Mouse (Mus musculus) intestine, embryonic 15.5 days (tissue): ENCODE data around the gene Rasd1. TPM values are rescaled to one million over a fixed set of nuclear protein-coding genes. Genes with fewer than 3 reads are reported as not detected.

Source experiments
- ATAC-seq: fragments of 200-750 bp; cut with Nextera tagmentation; 2 replicates; pipeline ENCODE4 v1.8.0; 2017; ENCODE audit warnings: moderate TSS enrichment, moderate library complexity
- H3K27ac ChIP-seq: fragments of 300-500 bp; sonication (generic); 2 replicates; pipeline ENCODE4 v1.5.1; 2015; ENCODE audit warnings: mild to moderate bottlenecking, inconsistent platforms
- H3K27me3 ChIP-seq: fragments of 300-500 bp; sonication (generic); replicated peaks from 2 replicates; pipeline ENCODE4 v1.6.1; 2015; ENCODE audit warnings: inconsistent platforms
- H3K36me3 ChIP-seq: fragments of 300-500 bp; sonication (generic); 2 replicates; pipeline ENCODE4 v1.6.1; 2015; ENCODE audit warnings: inconsistent platforms
- H3K4me1 ChIP-seq: fragments of 300-500 bp; sonication (generic); replicated peaks from 2 replicates; pipeline ENCODE4 v1.6.1; 2015; ENCODE audit warnings: inconsistent platforms
- H3K4me2 ChIP-seq: fragments of 300-500 bp; sonication (generic); replicated peaks from 2 replicates; pipeline ENCODE4 v1.6.1; 2015; ENCODE audit warnings: mild to moderate bottlenecking, inconsistent platforms
- H3K4me3 ChIP-seq: fragments of 300-500 bp; sonication (generic); replicated peaks from 2 replicates; pipeline ENCODE4 v1.5.1; 2015; ENCODE audit warnings: inconsistent platforms
- H3K9ac ChIP-seq: fragments of 300-500 bp; sonication (generic); 2 replicates; pipeline ENCODE4 v1.6.1; 2015; ENCODE audit warnings: inconsistent platforms
- H3K9me3 ChIP-seq: fragments of 300-500 bp; sonication (generic); 2 replicates; pipeline ENCODE4 v1.6.1; 2016; ENCODE audit warnings: inconsistent platforms
- WGBS: fragments of 180-500 bp; shearing (Covaris S2); methylation state at CpG from one replicate; pipeline ENCODE4 v1.1.7; 2015; 5-methylcytosine and 5-hydroxymethylcytosine counted together
- polyA plus RNA-seq: library from polyadenylated mRNA; unstranded; fragments of >200 nt; fragmentation: Nextera tagmentation; extraction: Ambion mirVana; gene quantifications from 2 replicates; pipeline ENCODE4 v1.2.1, GENCODE M21; 2015

The Rasd1 gene
- polyA plus RNA-seq, 1 experiment from 2014 or later = 2.1 TPM

- WGBS = 57% methylated on average over 2 of the region's 2 CpGs
- no peak overlapping the region for H3K27ac ChIP-seq
- H3K27me3 ChIP-seq = no peaks in the 10 kb centered on the region
- ATAC-seq = no peak
- H3K36me3 ChIP-seq = no peaks in the 10 kb centered on the region
- no peak overlapping the region for H3K4me2 ChIP-seq
- H3K9ac ChIP-seq = no peak overlapping the region
- 0 out of 2 replicates have a peak, but pooled peaks cover under 1% of the 10 kb centered on the region for H3K4me1 ChIP-seq
- no peak overlapping the region for H3K4me3 ChIP-seq
- H3K9me3 ChIP-seq = no peaks in the 10 kb centered on the region
These were observed 6.9 kb upstream of the Rasd1 start for GRCm38 (mm10) chr11:59971691-59972090.

GRCm38 (mm10) chr11:59970780-59971179 lies 6.0 kb upstream of the Rasd1 start:
- H3K27me3 ChIP-seq = no peaks in the 10 kb centered on the region
- no peaks in the 10 kb centered on the region for H3K9me3 ChIP-seq
- ATAC-seq = no peak
- no peak overlapping the region for H3K27ac ChIP-seq
- H3K4me1 ChIP-seq = peaks cover 9% of the 10 kb centered on the region; the same call in 1 of the 2 replicates
- H3K9ac ChIP-seq = no peak overlapping the region
- H3K4me2 ChIP-seq = no peak overlapping the region
- H3K36me3 ChIP-seq = no peaks in the 10 kb centered on the region
- WGBS = 70% methylated on average over 5 of the region's 5 CpGs
- H3K4me3 ChIP-seq = no peak overlapping the region

GRCm38 (mm10) chr11:59967765-59968164 lies 3.0 kb upstream of the Rasd1 start:
- 85% methylated on average over 1 of the region's 1 CpGs for WGBS
- Histone ChIP-seq H3K27ac (no peak overlapping the region), H3K4me2 (no peak overlapping the region), H3K36me3 (no peaks in the 10 kb centered on the region; the same call in 1 of the 2 replicates), H3K4me3 (no peak overlapping the region), H3K4me1 (peaks cover 30% of the 10 kb centered on the region), H3K27me3 (peaks cover 10% of the 10 kb centered on the region), H3K9me3 (no peaks in the 10 kb centered on the region), H3K9ac (no peak overlapping the region)
- ATAC-seq = no peak

- no peak overlapping the region for H3K9ac ChIP-seq
- no peak for ATAC-seq
- peaks cover 13% of the 10 kb centered on the region for H3K27me3 ChIP-seq
- H3K4me3 ChIP-seq = no peak overlapping the region
- H3K27ac ChIP-seq = no peak overlapping the region
- peak overlapping the region; percentile 15; the same call in 1 of the 2 replicates for H3K4me2 ChIP-seq
- no peaks in the 10 kb centered on the region for H3K9me3 ChIP-seq
- WGBS = 28% methylated on average over 4 of the region's 4 CpGs
- peaks cover 30% of the 10 kb centered on the region for H3K4me1 ChIP-seq
- H3K36me3 ChIP-seq = peaks cover 7% of the 10 kb centered on the region; the same call in 1 of the 2 replicates
These were observed 1.3 kb upstream of the Rasd1 start for GRCm38 (mm10) chr11:59966102-59966483.

- no peaks in the 10 kb centered on the region for H3K9me3 ChIP-seq
- 12% methylated on average over 25 of the region's 25 CpGs for WGBS
- H3K27me3 ChIP-seq = peaks cover 13% of the 10 kb centered on the region
- H3K4me2 ChIP-seq = peak overlapping the region; percentile 98
- peak overlapping the region; percentile 49 for H3K4me3 ChIP-seq
- peak overlapping the region; percentile 55 for H3K9ac ChIP-seq
- peak overlapping the region; percentile 75 for H3K27ac ChIP-seq
- peaks cover 30% of the 10 kb centered on the region for H3K4me1 ChIP-seq
- peaks cover 13% of the 10 kb centered on the region for H3K36me3 ChIP-seq
- ATAC-seq = peak; percentile 84
These were observed 720 bp upstream of the Rasd1 start for GRCm38 (mm10) chr11:59965227-59966101.

GRCm38 (mm10) chr11:59964163-59964758 lies 483 bp downstream of the Rasd1 start:
- H3K27ac ChIP-seq = no peak overlapping the region

GRCm38 (mm10) chr11:59963364-59964162 lies 1.2 kb downstream of the Rasd1 start:
- peaks cover 13% of the 10 kb centered on the region for H3K27me3 ChIP-seq
- peaks cover 14% of the 10 kb centered on the region for H3K36me3 ChIP-seq
- H3K4me1 ChIP-seq = peaks cover 30% of the 10 kb centered on the region
- no peak overlapping the region for H3K27ac ChIP-seq
- no peak for ATAC-seq
- peak overlapping the region; percentile 55 for H3K9ac ChIP-seq
- H3K4me3 ChIP-seq = peak overlapping the region; percentile 49
- peak overlapping the region; percentile 98 for H3K4me2 ChIP-seq
- H3K9me3 ChIP-seq = no peaks in the 10 kb centered on the region
- 12% methylated on average over 34 of the region's 34 CpGs for WGBS

More at GRCm38 (mm10) chr11:59964163-59964758, 483 bp downstream of the Rasd1 start:
- Histone ChIP-seq H3K27me3 (peaks cover 13% of the 10 kb centered on the region), H3K9me3 (no peaks in the 10 kb centered on the region), H3K9ac (peak overlapping the region; percentile 55), H3K4me1 (peaks cover 30% of the 10 kb centered on the region), H3K4me2 (peak overlapping the region; percentile 98), H3K4me3 (peak overlapping the region; percentile 49), H3K36me3 (peaks cover 14% of the 10 kb centered on the region)
- peak; percentile 13; the same call in 1 of the 2 replicates for ATAC-seq
- 2% methylated on average over 33 of the region's 33 CpGs for WGBS

- H3K4me2 ChIP-seq = no peak overlapping the region
- H3K4me1 ChIP-seq = peaks cover 30% of the 10 kb centered on the region
- H3K9ac ChIP-seq = no peak overlapping the region
- ATAC-seq = no peak
- peaks cover 14% of the 10 kb centered on the region for H3K36me3 ChIP-seq
- H3K4me3 ChIP-seq = no peak overlapping the region
- 92% methylated on average over 3 of the region's 3 CpGs for WGBS
- no peaks in the 10 kb centered on the region for H3K9me3 ChIP-seq
- H3K27me3 ChIP-seq = peaks cover 13% of the 10 kb centered on the region
- H3K27ac ChIP-seq = no peak overlapping the region
These were observed 2.2 kb downstream of the Rasd1 start for GRCm38 (mm10) chr11:59962590-59962989.

- H3K4me1 ChIP-seq = peaks cover 27% of the 10 kb centered on the region
- ATAC-seq = no peak
These were observed 3.3 kb downstream of the Rasd1 start for GRCm38 (mm10) chr11:59961338-59961875.

GRCm38 (mm10) chr11:59960476-59961337 lies 4.0 kb downstream of the Rasd1 start:
- Histone ChIP-seq H3K9me3 (no peaks in the 10 kb centered on the region), H3K36me3 (peaks cover 14% of the 10 kb centered on the region), H3K27ac (no peak overlapping the region), H3K9ac (no peak overlapping the region), H3K4me2 (no peak overlapping the region), H3K27me3 (peaks cover 13% of the 10 kb centered on the region), H3K4me3 (no peak overlapping the region), H3K4me1 (peaks cover 21% of the 10 kb centered on the region)
- 90% methylated on average over 20 of the region's 20 CpGs for WGBS
- no peak for ATAC-seq

More at GRCm38 (mm10) chr11:59961338-59961875, 3.3 kb downstream of the Rasd1 start:
- Histone ChIP-seq H3K4me3 (no peak overlapping the region), H3K27ac (no peak overlapping the region), H3K9me3 (no peaks in the 10 kb centered on the region), H3K27me3 (peaks cover 13% of the 10 kb centered on the region), H3K36me3 (peaks cover 14% of the 10 kb centered on the region), H3K4me2 (no peak overlapping the region), H3K9ac (no peak overlapping the region)
- WGBS = 88% methylated on average over 9 of the region's 9 CpGs

GRCm38 (mm10) chr11:59959453-59959852 lies 5.3 kb downstream of the Rasd1 start:
- WGBS = 74% methylated on average over 4 of the region's 4 CpGs
- Histone ChIP-seq H3K36me3 (peaks cover 14% of the 10 kb centered on the region), H3K4me1 (peaks cover 10% of the 10 kb centered on the region), H3K27ac (no peak overlapping the region), H3K4me2 (no peak overlapping the region), H3K9ac (no peak overlapping the region), H3K4me3 (no peak overlapping the region), H3K9me3 (no peaks in the 10 kb centered on the region), H3K27me3 (peaks cover 11% of the 10 kb centered on the region)
- ATAC-seq = no peak
